Mouse (Mus musculus): ENCODE data around the gene Mex3d. TPM values are rescaled to one million over a fixed set of nuclear protein-coding genes. Genes with fewer than 3 reads are reported as not detected.

Gene Mex3d
- polyA plus RNA-seq, 1 experiment from 2014 or later = 6.7 TPM

DNA sequence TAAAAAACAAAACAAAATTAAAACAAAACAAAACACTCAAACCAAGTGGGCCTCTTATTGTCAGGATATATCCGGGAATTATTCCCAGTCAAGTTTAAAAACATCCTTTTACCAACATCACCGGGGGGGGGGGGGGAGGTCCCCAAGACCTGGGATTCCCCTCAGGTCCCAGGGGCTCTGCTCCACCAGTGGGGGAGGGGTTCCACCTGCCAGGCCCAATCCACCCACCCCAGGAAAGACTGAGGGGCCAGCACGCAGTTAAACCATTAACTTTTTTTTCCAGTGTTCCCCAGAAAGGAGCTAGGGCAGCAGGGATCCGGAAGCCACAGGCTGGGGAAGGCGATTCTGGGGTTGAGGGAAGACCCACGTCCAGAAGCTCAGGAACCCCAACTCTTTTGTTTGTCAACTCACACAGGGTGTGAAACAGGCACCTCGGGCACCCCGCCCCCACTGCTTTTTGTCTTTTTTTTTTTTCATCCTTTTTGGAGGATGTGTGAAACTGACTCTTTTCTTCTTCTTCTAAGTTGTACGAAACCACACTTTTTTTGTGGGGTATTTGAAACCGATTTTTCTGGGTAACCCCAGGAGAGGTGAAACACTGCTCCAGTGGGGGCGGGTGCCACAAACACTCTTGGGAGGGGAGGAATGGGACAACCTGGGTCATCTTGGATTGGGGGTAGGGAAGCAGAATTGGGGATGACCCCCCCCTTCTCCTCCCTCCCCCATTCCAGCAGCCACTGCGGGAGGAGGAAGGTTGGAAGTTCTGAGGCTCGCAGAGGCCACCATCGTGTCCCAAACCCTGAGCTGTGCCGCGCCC lies 44.3 kb upstream of the Mex3d start:
- Histone ChIP-seq H3K4me3 (ENCODE audit: low read depth, low read length) (peak overlapping the region; percentile 52), H3K4me2 (ENCODE audit: low read length) (peak overlapping the region; percentile 88), H3K9ac (ENCODE audit: low read length) (peak overlapping the region; percentile 98), H3K27me3 (replicated peaks; ENCODE audit: control insufficient read depth, insufficient read depth, low read length) (no peaks in the 10 kb centered on the region), H3K4me1 (replicated peaks; ENCODE audit: control insufficient read depth, insufficient read depth, low read length) (peaks cover 26% of the 10 kb centered on the region), H3K9me3 (ENCODE audit: control insufficient read depth, low read length) (no peaks in the 10 kb centered on the region), H3K36me3 (ENCODE audit: control insufficient read depth, insufficient read depth, low read length) (peaks cover 46% of the 10 kb centered on the region), H3K27ac (ENCODE audit: low read depth) (no peak overlapping the region; the same call in 1 of the 2 replicates)
- no peak for ATAC-seq (replicated peaks; ENCODE audit: low FRiP score, low TSS enrichment, low read depth)
- WGBS = 15% methylated on average over 16 of the region's 16 CpGs
- DNase-seq (ENCODE audit: low spot score) = no peak

DNA sequence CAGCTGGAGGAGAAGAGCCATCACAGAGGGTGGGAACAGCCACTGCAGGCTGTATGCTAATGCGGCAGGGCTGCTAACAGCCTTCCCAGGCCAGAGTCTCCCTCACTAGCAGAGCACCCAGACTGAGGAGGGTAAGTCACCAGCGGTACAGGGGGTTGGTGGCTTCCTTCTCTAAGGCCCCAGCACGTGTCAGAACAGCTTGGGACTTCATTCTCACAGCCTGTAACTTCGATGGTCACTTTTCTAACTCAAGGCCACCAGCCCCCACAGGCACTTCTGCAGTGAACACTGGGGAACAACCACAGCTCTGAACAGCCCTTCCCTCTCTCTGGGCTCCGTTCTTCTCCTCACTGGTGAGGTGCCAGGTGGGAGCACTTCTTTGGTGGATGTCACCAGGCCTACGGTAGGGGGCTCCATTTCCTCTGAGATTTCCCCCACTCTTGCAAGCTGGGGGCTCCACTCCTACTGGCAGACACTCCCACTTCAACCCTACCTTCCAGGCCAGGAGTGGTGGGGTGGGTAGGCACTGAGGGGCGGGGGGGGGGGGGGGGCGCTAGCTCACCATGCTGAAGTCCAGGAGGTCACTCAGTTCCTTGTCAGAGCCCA lies 43.0 kb upstream of the Mex3d start:
- Histone ChIP-seq H3K27ac (ENCODE audit: low read depth) (no peak overlapping the region), H3K36me3 (ENCODE audit: control insufficient read depth, insufficient read depth, low read length) (peaks cover 59% of the 10 kb centered on the region), H3K4me3 (ENCODE audit: low read depth, low read length) (no peak overlapping the region), H3K9me3 (ENCODE audit: control insufficient read depth, low read length) (peaks cover under 1% of the 10 kb centered on the region; the same call in 1 of the 2 replicates), H3K4me1 (replicated peaks; ENCODE audit: control insufficient read depth, insufficient read depth, low read length) (peaks cover 16% of the 10 kb centered on the region), H3K27me3 (replicated peaks; ENCODE audit: control insufficient read depth, insufficient read depth, low read length) (no peaks in the 10 kb centered on the region), H3K4me2 (ENCODE audit: low read length) (no peak overlapping the region; the same call in 1 of the 2 replicates), H3K9ac (ENCODE audit: low read length) (no peak overlapping the region)
- 69% methylated on average over 8 of the region's 8 CpGs for WGBS
- DNase-seq (ENCODE audit: low spot score) = no peak
- no peak for ATAC-seq (replicated peaks; ENCODE audit: low FRiP score, low TSS enrichment, low read depth)

DNA sequence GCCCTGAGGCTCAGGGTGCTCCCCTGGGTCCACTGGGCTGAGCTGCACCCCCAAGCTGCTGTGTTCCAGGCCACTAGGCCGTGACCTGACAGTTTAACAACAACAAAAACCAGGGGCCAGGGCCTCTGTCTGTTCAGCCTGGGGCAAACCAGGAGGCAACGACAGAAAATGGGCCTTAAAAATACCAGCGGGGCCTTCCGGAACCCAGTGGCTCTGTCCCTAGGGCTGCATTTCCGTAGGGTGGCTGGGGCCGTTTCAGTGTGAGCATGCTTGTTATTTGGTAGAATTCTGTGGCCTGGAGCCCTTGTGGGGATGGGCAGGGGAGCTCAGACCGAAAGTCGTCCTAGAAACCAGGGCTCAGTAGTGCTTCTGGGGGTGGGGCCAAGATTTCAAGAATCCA lies 42.3 kb upstream of the Mex3d start:
- Histone ChIP-seq H3K4me3 (ENCODE audit: low read depth, low read length) (no peak overlapping the region), H3K4me1 (replicated peaks; ENCODE audit: control insufficient read depth, insufficient read depth, low read length) (peaks cover 16% of the 10 kb centered on the region), H3K27me3 (replicated peaks; ENCODE audit: control insufficient read depth, insufficient read depth, low read length) (no peaks in the 10 kb centered on the region), H3K9ac (ENCODE audit: low read length) (no peak overlapping the region), H3K9me3 (ENCODE audit: control insufficient read depth, low read length) (peaks cover 6% of the 10 kb centered on the region; the same call in 1 of the 2 replicates), H3K4me2 (ENCODE audit: low read length) (no peak overlapping the region), H3K36me3 (ENCODE audit: control insufficient read depth, insufficient read depth, low read length) (peaks cover 66% of the 10 kb centered on the region), H3K27ac (ENCODE audit: low read depth) (no peak overlapping the region)
- DNase-seq (ENCODE audit: low spot score) = no peak
- 84% methylated on average over 8 of the region's 8 CpGs for WGBS
- ATAC-seq (replicated peaks; ENCODE audit: low FRiP score, low TSS enrichment, low read depth) = no peak

DNA sequence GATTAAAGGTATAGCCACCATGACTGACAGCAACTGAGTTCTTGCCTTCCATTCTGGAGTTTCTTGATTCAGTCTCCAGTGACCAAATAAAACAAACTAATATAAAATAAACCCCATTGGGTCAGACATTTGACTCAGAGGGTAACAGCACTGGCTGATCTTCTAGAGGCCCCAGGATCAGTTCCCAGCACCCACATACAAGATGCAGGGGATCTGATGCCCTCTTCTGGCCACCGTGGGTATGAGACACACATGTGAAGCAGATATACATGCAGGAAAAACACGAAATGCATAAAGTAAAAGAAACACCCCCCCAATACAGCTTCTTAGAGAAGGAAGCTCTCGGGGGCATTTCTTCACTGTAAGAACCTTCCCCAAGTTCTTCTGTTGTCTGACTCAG lies 37.6 kb upstream of the Mex3d start:
- peaks cover 99% of the 10 kb centered on the region for H3K36me3 ChIP-seq (ENCODE audit: control insufficient read depth, insufficient read depth, low read length)
- no peak overlapping the region for H3K4me2 ChIP-seq (ENCODE audit: low read length)
- H3K4me1 ChIP-seq (replicated peaks; ENCODE audit: control insufficient read depth, insufficient read depth, low read length) = 0 out of 2 replicates have a peak, but pooled peaks cover 9% of the 10 kb centered on the region
- H3K4me3 ChIP-seq (ENCODE audit: low read depth, low read length) = no peak overlapping the region
- H3K27me3 ChIP-seq (replicated peaks; ENCODE audit: control insufficient read depth, insufficient read depth, low read length) = no peaks in the 10 kb centered on the region
- no peak for ATAC-seq (replicated peaks; ENCODE audit: low FRiP score, low TSS enrichment, low read depth)
- no peak for DNase-seq (ENCODE audit: low spot score)
- H3K27ac ChIP-seq (ENCODE audit: low read depth) = no peak overlapping the region
- 90% methylated on average over 3 of the region's 3 CpGs for WGBS
- no peak overlapping the region for H3K9ac ChIP-seq (ENCODE audit: low read length)
- peaks cover 6% of the 10 kb centered on the region; the same call in 1 of the 2 replicates for H3K9me3 ChIP-seq (ENCODE audit: control insufficient read depth, low read length)

DNA sequence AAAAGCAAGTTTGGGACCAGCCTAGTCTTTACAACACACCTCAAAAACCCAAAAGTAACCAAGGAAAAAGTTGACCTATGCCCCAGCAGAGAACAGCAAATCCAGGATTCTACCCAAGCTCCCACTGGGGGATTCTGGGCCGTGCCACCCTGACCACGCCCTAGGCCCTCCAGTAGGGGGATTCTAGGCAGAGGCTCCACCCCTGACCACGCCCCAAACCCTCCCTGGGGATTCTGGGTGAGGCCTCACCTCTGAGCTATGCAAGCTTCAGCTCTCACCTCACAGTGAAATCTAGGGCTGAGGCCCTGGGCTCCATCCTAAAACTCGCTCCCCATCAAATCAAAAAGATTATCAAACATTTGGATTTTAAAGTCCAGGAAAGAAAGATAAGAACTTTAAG lies 36.1 kb upstream of the Mex3d start:
- DNase-seq (ENCODE audit: low spot score) (no peak), ATAC-seq (replicated peaks; ENCODE audit: low FRiP score, low TSS enrichment, low read depth) (peak; percentile 48; the same call in 1 of the 2 replicates)
- Histone ChIP-seq H3K9me3 (ENCODE audit: control insufficient read depth, low read length) (peaks cover 6% of the 10 kb centered on the region; the same call in 1 of the 2 replicates), H3K9ac (ENCODE audit: low read length) (no peak overlapping the region), H3K27me3 (replicated peaks; ENCODE audit: control insufficient read depth, insufficient read depth, low read length) (no peaks in the 10 kb centered on the region), H3K27ac (ENCODE audit: low read depth) (no peak overlapping the region), H3K4me1 (replicated peaks; ENCODE audit: control insufficient read depth, insufficient read depth, low read length) (0 out of 2 replicates have a peak, but pooled peaks cover 9% of the 10 kb centered on the region), H3K36me3 (ENCODE audit: control insufficient read depth, insufficient read depth, low read length) (peaks cover 99% of the 10 kb centered on the region), H3K4me3 (ENCODE audit: low read depth, low read length) (no peak overlapping the region), H3K4me2 (ENCODE audit: low read length) (no peak overlapping the region)
- WGBS = 48% methylated on average over 4 of the region's 4 CpGs

DNA sequence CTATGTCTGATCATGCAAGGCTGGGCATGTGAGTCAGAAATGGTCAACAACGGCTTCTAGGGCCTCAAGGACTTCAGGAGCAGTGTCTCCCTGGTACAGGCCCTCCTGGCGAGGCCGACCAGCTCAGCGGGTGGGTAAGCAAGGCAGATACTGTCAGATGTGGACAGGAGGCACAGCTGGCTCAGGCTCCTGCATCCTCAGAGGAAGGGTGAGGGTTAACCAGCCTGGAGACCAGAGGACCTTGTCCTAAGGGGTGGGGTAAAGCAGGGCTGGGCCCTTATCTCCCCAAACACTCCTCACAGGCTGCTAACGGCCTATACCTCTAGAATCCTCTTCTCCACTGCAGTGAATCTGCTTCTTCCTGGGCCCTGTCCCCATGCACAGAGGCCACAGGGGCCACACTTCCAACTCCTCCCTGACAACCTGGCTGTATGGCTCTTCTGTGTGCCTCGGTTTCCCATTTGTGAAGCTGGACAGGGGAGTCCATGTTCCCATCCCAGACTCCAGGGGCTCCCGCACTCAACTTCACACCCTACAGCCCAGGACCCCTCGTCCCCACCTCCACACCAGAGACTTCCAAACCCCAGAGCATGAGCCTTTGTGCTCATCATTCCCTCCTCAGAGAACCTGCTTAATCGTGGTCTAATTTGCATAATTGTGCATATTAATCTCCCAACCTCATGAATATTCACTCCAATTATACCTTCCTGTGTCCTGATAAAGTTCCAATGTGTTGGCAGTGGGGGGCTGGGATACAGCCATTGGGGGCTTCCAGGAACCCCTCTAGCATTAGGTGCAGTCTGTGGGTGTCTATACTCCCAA lies 34.4 kb upstream of the Mex3d start:
- no peak overlapping the region for H3K9ac ChIP-seq (ENCODE audit: low read length)
- H3K4me1 ChIP-seq (replicated peaks; ENCODE audit: control insufficient read depth, insufficient read depth, low read length) = 0 out of 2 replicates have a peak, but pooled peaks cover 9% of the 10 kb centered on the region
- no peak overlapping the region for H3K27ac ChIP-seq (ENCODE audit: low read depth)
- H3K36me3 ChIP-seq (ENCODE audit: control insufficient read depth, insufficient read depth, low read length) = peaks cover 99% of the 10 kb centered on the region
- peaks cover 6% of the 10 kb centered on the region; the same call in 1 of the 2 replicates for H3K9me3 ChIP-seq (ENCODE audit: control insufficient read depth, low read length)
- H3K27me3 ChIP-seq (replicated peaks; ENCODE audit: control insufficient read depth, insufficient read depth, low read length) = no peaks in the 10 kb centered on the region
- no peak for ATAC-seq (replicated peaks; ENCODE audit: low FRiP score, low TSS enrichment, low read depth)
- no peak overlapping the region for H3K4me2 ChIP-seq (ENCODE audit: low read length)
- 83% methylated on average over 9 of the region's 9 CpGs for WGBS
- no peak for DNase-seq (ENCODE audit: low spot score)
- H3K4me3 ChIP-seq (ENCODE audit: low read depth, low read length) = no peak overlapping the region

DNA sequence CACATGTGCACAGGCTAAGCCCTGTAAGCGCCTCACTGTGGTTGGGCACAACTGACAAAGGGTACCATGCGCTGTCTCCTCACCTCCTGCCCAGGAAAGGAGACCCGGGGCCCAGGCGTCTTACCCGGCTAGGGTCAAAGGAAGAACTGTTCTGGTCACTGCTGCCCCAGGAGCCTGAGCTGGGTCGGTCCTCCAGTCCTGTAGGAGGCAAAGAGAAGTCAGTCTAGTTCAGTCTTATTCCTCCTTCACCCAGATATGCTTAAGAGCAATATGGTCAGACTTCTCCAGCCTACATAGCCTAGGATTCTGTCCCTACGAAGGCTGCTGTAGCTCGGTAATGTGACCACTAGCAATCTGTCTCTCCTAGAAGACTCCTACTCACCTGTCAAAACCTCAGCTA lies 33.7 kb upstream of the Mex3d start:
- WGBS = 96% methylated on average over 8 of the region's 8 CpGs
- H3K4me2 ChIP-seq (ENCODE audit: low read length) = no peak overlapping the region
- H3K4me1 ChIP-seq (replicated peaks; ENCODE audit: control insufficient read depth, insufficient read depth, low read length) = 0 out of 2 replicates have a peak, but pooled peaks cover 9% of the 10 kb centered on the region
- H3K27ac ChIP-seq (ENCODE audit: low read depth) = no peak overlapping the region
- H3K36me3 ChIP-seq (ENCODE audit: control insufficient read depth, insufficient read depth, low read length) = peaks cover 99% of the 10 kb centered on the region
- DNase-seq (ENCODE audit: low spot score) (no peak), ATAC-seq (replicated peaks; ENCODE audit: low FRiP score, low TSS enrichment, low read depth) (no peak)
- no peaks in the 10 kb centered on the region for H3K27me3 ChIP-seq (replicated peaks; ENCODE audit: control insufficient read depth, insufficient read depth, low read length)
- H3K9ac ChIP-seq (ENCODE audit: low read length) = no peak overlapping the region
- H3K9me3 ChIP-seq (ENCODE audit: control insufficient read depth, low read length) = peaks cover 6% of the 10 kb centered on the region; the same call in 1 of the 2 replicates
- no peak overlapping the region for H3K4me3 ChIP-seq (ENCODE audit: low read depth, low read length)

DNA sequence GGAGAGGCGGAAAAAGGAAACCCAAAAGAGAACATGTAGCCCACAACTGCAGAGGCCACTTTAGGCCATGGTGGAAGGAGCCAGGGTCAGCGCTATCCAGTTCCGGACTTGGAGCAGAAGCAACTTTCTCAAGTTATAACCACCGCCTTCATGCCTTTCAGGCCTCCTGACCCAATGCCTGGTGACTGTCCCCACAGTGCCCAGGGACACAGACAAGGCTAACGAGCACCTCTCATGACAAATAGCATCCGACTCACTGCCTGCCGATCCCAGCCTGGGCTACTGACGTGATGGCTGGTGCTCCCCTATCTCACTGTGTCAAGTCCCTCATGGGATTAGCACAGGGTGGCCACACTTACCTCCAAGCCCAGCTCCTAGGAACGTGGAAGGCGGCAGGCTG lies 33.3 kb upstream of the Mex3d start:
- H3K27ac ChIP-seq (ENCODE audit: low read depth) = no peak overlapping the region
- no peak overlapping the region for H3K4me3 ChIP-seq (ENCODE audit: low read depth, low read length)
- DNase-seq (ENCODE audit: low spot score) (no peak), ATAC-seq (replicated peaks; ENCODE audit: low FRiP score, low TSS enrichment, low read depth) (no peak)
- no peak overlapping the region for H3K4me2 ChIP-seq (ENCODE audit: low read length)
- no peak overlapping the region for H3K9ac ChIP-seq (ENCODE audit: low read length)
- no peaks in the 10 kb centered on the region for H3K27me3 ChIP-seq (replicated peaks; ENCODE audit: control insufficient read depth, insufficient read depth, low read length)
- 0 out of 2 replicates have a peak, but pooled peaks cover 9% of the 10 kb centered on the region for H3K4me1 ChIP-seq (replicated peaks; ENCODE audit: control insufficient read depth, insufficient read depth, low read length)
- 93% methylated on average over 10 of the region's 10 CpGs for WGBS
- peaks cover 6% of the 10 kb centered on the region; the same call in 1 of the 2 replicates for H3K9me3 ChIP-seq (ENCODE audit: control insufficient read depth, low read length)
- H3K36me3 ChIP-seq (ENCODE audit: control insufficient read depth, insufficient read depth, low read length) = peaks cover 99% of the 10 kb centered on the region
